Mouse (Mus musculus): ENCODE measurements around the gene Prss41. TPM values are rescaled to one million over a fixed set of nuclear protein-coding genes. Genes with fewer than 3 reads are reported as not detected.

The Prss41 gene
- polyA plus RNA-seq, 1 experiment = 0.28 TPM

DNA sequence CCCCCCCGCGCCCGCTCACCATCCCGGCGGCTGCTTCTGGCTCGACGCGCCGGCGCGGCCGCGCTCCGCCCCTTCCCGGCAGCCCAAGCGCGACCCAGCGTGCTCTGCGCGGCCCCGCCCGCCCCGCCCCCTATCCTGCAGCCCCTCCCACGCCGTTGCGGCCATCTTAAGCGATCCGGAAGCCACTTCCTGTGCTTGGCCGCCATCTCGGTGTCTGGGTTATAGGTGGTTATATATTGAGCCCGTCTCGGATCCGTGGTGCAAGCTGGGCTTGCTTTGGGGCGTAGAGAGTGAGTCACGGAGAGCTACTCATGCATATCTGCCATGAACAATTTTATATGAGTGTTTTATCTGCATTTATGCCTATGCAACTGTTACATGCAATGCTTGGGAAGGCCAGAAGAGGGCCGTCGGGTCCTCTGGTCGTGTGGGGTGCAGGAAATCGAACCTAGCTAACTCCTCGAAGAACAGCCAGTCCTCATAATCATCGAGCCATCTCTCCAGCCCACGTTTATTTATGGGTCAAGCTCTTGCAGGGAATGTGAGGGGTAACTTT, 14.8 kb downstream of the Prss41 start, which contains the start of gene Elob:
Gene Elob, minus strand, starts transcription at position 73 of the 556 bp plus-strand sequence.
- H3K27me3 ChIP-seq (replicated peaks) = peaks cover 15% of the 10 kb centered on the region
- no peaks in the 10 kb centered on the region for H3K9me3 ChIP-seq
- TF ChIP-seq GATA1 (IDR thresholded peaks at IDR 0.05; ENCODE audit: borderline replicate concordance, low read length) (no peak), FLI1 (IDR thresholded peaks at IDR 0.05; ENCODE audit: low read length) (no peak)
- H3K4me1 ChIP-seq = peaks cover 29% of the 10 kb centered on the region
- peak within 1 kb of the TSS; percentile 96 for H3K4me3 ChIP-seq (replicated peaks)
- H3K36me3 ChIP-seq (replicated peaks; ENCODE audit: low read length) = peaks cover 33% of the 10 kb centered on the region

- Histone ChIP-seq H3K9me3 (no peaks in the 10 kb centered on the region), H3K4me1 (peaks cover 35% of the 10 kb centered on the region), H3K27me3 (replicated peaks) (peaks cover 8% of the 10 kb centered on the region), H3K36me3 (replicated peaks; ENCODE audit: low read length) (peaks cover 40% of the 10 kb centered on the region), H3K4me3 (replicated peaks) (peak overlapping the region; percentile 96)
- no peak for TF ChIP-seq FLI1 (IDR thresholded peaks at IDR 0.05; ENCODE audit: low read length)
- no peak for TF ChIP-seq GATA1 (IDR thresholded peaks at IDR 0.05; ENCODE audit: borderline replicate concordance, low read length)
Measured at GRCm38 (mm10) chr17:23828271-23829001, 15.5 kb downstream of the Prss41 start.

DNA sequence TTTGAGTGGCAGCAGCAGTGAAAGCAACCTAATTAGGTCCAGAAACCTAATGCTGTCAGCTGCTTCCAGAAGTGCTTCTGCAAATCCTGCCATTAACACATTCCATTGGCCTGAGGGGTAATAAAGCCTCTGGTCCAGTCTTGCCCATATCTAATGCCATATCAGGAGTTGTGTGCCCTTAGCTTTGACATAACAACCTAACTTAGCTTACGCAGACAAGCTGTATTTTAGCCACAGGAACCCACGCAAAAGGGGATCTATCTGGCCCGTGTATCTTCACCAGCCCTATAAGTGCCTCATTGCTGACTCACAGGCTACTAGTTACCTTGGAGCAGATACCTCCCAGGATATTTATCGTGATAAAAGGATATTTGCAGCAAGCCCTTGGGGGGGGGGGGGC, 18.4 kb downstream of the Prss41 start:
- no peaks in the 10 kb centered on the region for H3K27me3 ChIP-seq (replicated peaks)
- H3K36me3 ChIP-seq (replicated peaks; ENCODE audit: low read length) = peaks cover 68% of the 10 kb centered on the region
- H3K4me3 ChIP-seq (replicated peaks) = no peak overlapping the region
- no peaks in the 10 kb centered on the region for H3K9me3 ChIP-seq
- peaks cover 56% of the 10 kb centered on the region for H3K4me1 ChIP-seq
- TF ChIP-seq FLI1 (IDR thresholded peaks at IDR 0.05; ENCODE audit: low read length) (no peak), GATA1 (IDR thresholded peaks at IDR 0.05; ENCODE audit: borderline replicate concordance, low read length) (no peak)

DNA sequence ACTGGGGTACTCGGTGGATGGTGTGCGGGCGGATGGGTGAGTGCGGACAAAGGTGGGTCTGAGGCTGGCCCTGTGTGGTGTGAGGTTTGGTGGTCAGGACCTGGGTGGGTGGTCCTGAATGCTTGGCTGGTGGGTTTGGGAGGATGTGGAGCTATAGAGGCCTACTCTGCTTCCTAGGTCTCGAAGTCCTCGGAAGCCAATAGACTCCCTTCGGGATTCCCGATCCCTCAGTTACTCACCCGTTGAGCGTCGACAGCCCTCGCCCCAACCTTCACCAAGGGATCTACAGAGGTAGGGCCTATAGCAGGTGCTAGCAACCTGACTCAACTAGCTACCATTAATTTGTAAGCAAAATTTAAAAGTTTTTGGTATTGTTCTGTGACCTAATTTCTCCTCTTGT, 20.4 kb downstream of the Prss41 start:
- H3K36me3 ChIP-seq (replicated peaks; ENCODE audit: low read length) = peaks cover 88% of the 10 kb centered on the region
- H3K4me1 ChIP-seq = peaks cover 50% of the 10 kb centered on the region
- TF ChIP-seq GATA1 (IDR thresholded peaks at IDR 0.05; ENCODE audit: borderline replicate concordance, low read length) (no peak), FLI1 (IDR thresholded peaks at IDR 0.05; ENCODE audit: low read length) (no peak)

DNA sequence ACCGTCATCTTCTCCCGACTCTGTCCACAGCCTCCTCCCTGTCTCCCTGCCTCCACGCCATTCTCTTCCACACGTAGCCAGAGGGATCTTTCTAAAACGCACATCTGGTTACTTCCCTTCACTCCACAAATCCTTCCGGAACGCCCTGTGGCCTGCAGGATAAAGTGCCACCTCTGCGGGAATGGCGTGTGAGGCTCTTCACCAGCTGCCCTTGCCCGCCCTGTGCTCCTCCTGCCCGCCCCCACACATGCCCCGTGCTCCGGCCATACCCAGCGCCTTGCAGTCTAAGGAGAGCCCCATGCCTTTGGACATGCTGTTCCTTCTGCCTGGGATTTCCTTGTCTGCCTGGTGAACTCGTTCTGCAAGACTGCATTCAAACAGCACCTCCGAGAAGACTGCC, 21.0 kb downstream of the Prss41 start:
- Histone ChIP-seq H3K4me1 (peaks cover 48% of the 10 kb centered on the region), H3K27me3 (replicated peaks) (no peaks in the 10 kb centered on the region), H3K9me3 (peaks cover 9% of the 10 kb centered on the region; the same call in 1 of the 2 replicates), H3K36me3 (replicated peaks; ENCODE audit: low read length) (peaks cover 94% of the 10 kb centered on the region), H3K4me3 (replicated peaks) (no peak overlapping the region)
- TF ChIP-seq FLI1 (IDR thresholded peaks at IDR 0.05; ENCODE audit: low read length) = no peak
- no peak for TF ChIP-seq GATA1 (IDR thresholded peaks at IDR 0.05; ENCODE audit: borderline replicate concordance, low read length)

More for the DNA sequence above, 20.4 kb downstream of the Prss41 start:
- H3K27me3 ChIP-seq (replicated peaks) = no peaks in the 10 kb centered on the region
- peaks cover 7% of the 10 kb centered on the region; the same call in 1 of the 2 replicates for H3K9me3 ChIP-seq
- H3K4me3 ChIP-seq (replicated peaks) = no peak overlapping the region

DNA sequence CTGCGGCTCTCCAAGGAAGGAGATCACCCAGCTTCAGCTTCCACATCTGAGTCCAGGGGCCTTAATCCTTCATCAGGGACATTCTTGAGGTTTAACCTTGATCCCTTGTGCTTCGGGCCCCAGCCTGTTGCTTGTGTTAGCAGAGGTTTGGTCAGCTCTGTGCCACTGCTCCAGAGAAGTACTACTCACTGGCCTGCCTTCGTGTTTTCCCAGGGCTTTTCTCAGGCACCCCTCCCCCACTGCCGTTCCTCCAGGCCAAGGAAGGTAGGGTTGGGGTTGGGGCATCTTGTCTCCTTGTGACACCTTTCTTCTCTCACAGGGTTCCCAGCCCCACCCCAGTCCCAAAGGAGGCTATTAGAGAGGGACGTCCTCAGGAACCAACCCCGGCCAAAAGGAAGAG, 21.9 kb downstream of the Prss41 start:
- Histone ChIP-seq H3K4me1 (peaks cover 41% of the 10 kb centered on the region), H3K9me3 (peaks cover 9% of the 10 kb centered on the region; the same call in 1 of the 2 replicates), H3K27me3 (replicated peaks) (no peaks in the 10 kb centered on the region), H3K4me3 (replicated peaks) (no peak overlapping the region), H3K36me3 (replicated peaks; ENCODE audit: low read length) (peaks cover 98% of the 10 kb centered on the region)
- TF ChIP-seq FLI1 (IDR thresholded peaks at IDR 0.05; ENCODE audit: low read length) = no peak
- no peak for TF ChIP-seq GATA1 (IDR thresholded peaks at IDR 0.05; ENCODE audit: borderline replicate concordance, low read length)

GRCm38 (mm10) chr17:23820731-23821130, 23.2 kb downstream of the Prss41 start:
- Histone ChIP-seq H3K4me1 (peaks cover 40% of the 10 kb centered on the region), H3K9me3 (peaks cover 10% of the 10 kb centered on the region; the same call in 1 of the 2 replicates), H3K36me3 (replicated peaks; ENCODE audit: low read length) (peaks cover 98% of the 10 kb centered on the region), H3K27me3 (replicated peaks) (no peaks in the 10 kb centered on the region), H3K4me3 (replicated peaks) (no peak overlapping the region)
- TF ChIP-seq FLI1 (IDR thresholded peaks at IDR 0.05; ENCODE audit: low read length) = no peak
- no peak for TF ChIP-seq GATA1 (IDR thresholded peaks at IDR 0.05; ENCODE audit: borderline replicate concordance, low read length)

GRCm38 (mm10) chr17:23819235-23819634, 24.7 kb downstream of the Prss41 start:
- peaks cover 14% of the 10 kb centered on the region; the same call in 1 of the 2 replicates for H3K9me3 ChIP-seq

GRCm38 (mm10) chr17:23818579-23818978, 25.4 kb downstream of the Prss41 start:
- Histone ChIP-seq H3K9me3 (peaks cover 14% of the 10 kb centered on the region; the same call in 1 of the 2 replicates), H3K36me3 (replicated peaks; ENCODE audit: low read length) (peaks cover 100% of the 10 kb centered on the region), H3K27me3 (replicated peaks) (no peaks in the 10 kb centered on the region), H3K4me3 (replicated peaks) (no peak overlapping the region), H3K4me1 (peaks cover 38% of the 10 kb centered on the region)
- TF ChIP-seq GATA1 (IDR thresholded peaks at IDR 0.05; ENCODE audit: borderline replicate concordance, low read length) (no peak), FLI1 (IDR thresholded peaks at IDR 0.05; ENCODE audit: low read length) (no peak)

More at GRCm38 (mm10) chr17:23819235-23819634, 24.7 kb downstream of the Prss41 start:
- Histone ChIP-seq H3K27me3 (replicated peaks) (no peaks in the 10 kb centered on the region), H3K36me3 (replicated peaks; ENCODE audit: low read length) (peaks cover 99% of the 10 kb centered on the region), H3K4me3 (replicated peaks) (no peak overlapping the region), H3K4me1 (peaks cover 42% of the 10 kb centered on the region)
- TF ChIP-seq GATA1 (IDR thresholded peaks at IDR 0.05; ENCODE audit: borderline replicate concordance, low read length) (no peak), FLI1 (IDR thresholded peaks at IDR 0.05; ENCODE audit: low read length) (no peak)

DNA sequence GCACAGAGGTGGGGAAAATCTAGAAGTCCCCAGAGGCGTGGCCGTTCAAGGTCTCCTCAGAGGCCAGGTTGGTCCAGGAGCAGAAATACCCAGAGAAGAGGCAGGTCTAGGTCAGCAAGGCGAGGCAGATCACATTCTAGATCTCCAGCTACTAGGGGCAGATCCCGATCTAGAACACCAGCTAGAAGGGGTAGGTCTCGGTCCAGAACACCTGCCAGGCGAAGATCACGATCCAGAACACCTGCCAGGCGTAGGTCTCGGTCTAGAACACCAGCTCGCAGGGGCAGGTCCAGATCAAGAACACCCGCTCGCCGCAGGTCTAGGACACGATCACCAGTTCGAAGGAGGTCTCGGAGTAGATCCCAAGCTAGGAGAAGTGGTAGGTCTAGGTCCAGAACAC, 28.3 kb downstream of the Prss41 start:
- Histone ChIP-seq H3K36me3 (replicated peaks; ENCODE audit: low read length) (peaks cover 100% of the 10 kb centered on the region), H3K4me3 (replicated peaks) (no peak overlapping the region), H3K4me1 (peaks cover 11% of the 10 kb centered on the region), H3K27me3 (replicated peaks) (no peaks in the 10 kb centered on the region), H3K9me3 (peaks cover 14% of the 10 kb centered on the region; the same call in 1 of the 2 replicates)
- TF ChIP-seq FLI1 (IDR thresholded peaks at IDR 0.05; ENCODE audit: low read length) (no peak), GATA1 (IDR thresholded peaks at IDR 0.05; ENCODE audit: borderline replicate concordance, low read length) (no peak)
